ENCODE assay signal across 8 mouse cellular contexts in genomic region chr10:77517066-77517620, GRCm38 (mm10). TPM values are rescaled to one million over a fixed set of nuclear protein-coding genes. Genes with fewer than 3 reads are reported as not detected.
DNase-seq lines count a peak whose midpoint lies in the region; ATAC-seq lines count a peak whose summit lies in the region.

No protein-coding gene starts in this region.

- WGBS in liver, embryonic 15.5 days (ENCODE audit: insufficient replicate concordance) = 23% methylated on average over 20 of the region's 20 CpGs

- H3K36me3 ChIP-seq in liver, embryonic 15.5 days (replicated peaks) = peaks cover 20% of the 10 kb centered on the region

- H3K9me3 ChIP-seq in liver, embryonic 15.5 days (replicated peaks) = no peaks in the 10 kb centered on the region

- no peak overlapping the region; the same call in 1 of the 2 replicates for H3K4me3 ChIP-seq in liver, embryonic 15.5 days (replicated peaks)

- peak overlapping the region; percentile 92 for H3K4me2 ChIP-seq in liver, embryonic 15.5 days

- H3K9ac ChIP-seq in liver, embryonic 15.5 days = peak overlapping the region; percentile 94; the same call in 1 of the 2 replicates

- ATAC-seq in liver, embryonic 15.5 days (ENCODE audit: insufficient read depth) = no peak
- peak; percentile 64 for ATAC-seq in neutrophil, adult 5-6 weeks (ENCODE audit: extremely low read depth, insufficient number of reproducible peaks, low FRiP score, poor library complexity, severe bottlenecking)

- H3K4me1 ChIP-seq in liver, embryonic 15.5 days (replicated peaks) = peaks cover 38% of the 10 kb centered on the region

- 0 out of 2 replicates have a peak overlapping the region, but pooled peaks have one; percentile 81 for H3K27ac ChIP-seq in liver, embryonic 15.5 days (replicated peaks)

- DNase-seq in right cerebral cortex, adult 18-20 months = peak; percentile 58
- DNase-seq in right cerebral cortex, postnatal 36 days (ENCODE audit: low spot score in 2 of 2) = no peak
- DNase-seq in cerebellum, adult 18-20 months = peak; percentile 70 to 86
- DNase-seq in forelimb bud, embryonic 11.5 days (ENCODE audit: low read depth, low spot score) = peak; percentile 72
- DNase-seq in induced T-regulatory cell, adult 2 months (ENCODE audit: low read depth) = peak; percentile 87
- peak; percentile 83 for DNase-seq in thymus, postnatal 0 days (ENCODE audit: low spot score)

- peaks cover 8% of the 10 kb centered on the region for H3K27me3 ChIP-seq in liver, embryonic 15.5 days

RNA-seq across cellular contexts. Expression of gene Fam207a, which starts 1.6 kb away (rescaled TPM):
- 14.9 and 16.0 TPM in 2 replicates for polyA plus RNA-seq in liver, embryonic 15.5 days (2015; fragmentation: Nextera tagmentation; extraction: Ambion mirVana)
- total RNA-seq in neutrophil, adult 5-6 weeks (2017) = 23.3 and 29.5 TPM in 2 replicates
- 47.5 and 51.5 TPM in 2 replicates for polyA plus RNA-seq in thymus, postnatal 0 days (2015; fragmentation: Nextera tagmentation; extraction: Ambion mirVana)

RNA-seq across cellular contexts. Expression of gene Itgb2, which starts 12.9 kb away (rescaled TPM):
- 17.1 and 18.5 TPM in 2 replicates for polyA plus RNA-seq in liver, embryonic 15.5 days (2015; fragmentation: Nextera tagmentation; extraction: Ambion mirVana)
- total RNA-seq in neutrophil, adult 5-6 weeks (2017) = 452 and 473 TPM in 2 replicates
- 121 and 126 TPM in 2 replicates for polyA plus RNA-seq in thymus, postnatal 0 days (2015; fragmentation: Nextera tagmentation; extraction: Ambion mirVana)

Comparison
In these comparisons a context has a peak if more than half of its experiments do, and no peak if none do; other contexts are left out.
1. DNase-seq: peak in right cerebral cortex, adult 18-20 months (single experiment), cerebellum, adult 18-20 months (2 of 2), forelimb bud, embryonic 11.5 days (single experiment), induced T-regulatory cell, adult 2 months (single experiment) and thymus, postnatal 0 days (single experiment); none in right cerebral cortex, postnatal 36 days (0 of 2).